Mouse (Mus musculus) ES-Bruce4 (cell line): ENCODE measurements around the gene Hic2. TPM values are rescaled to one million over a fixed set of nuclear protein-coding genes. Genes with fewer than 3 reads are reported as not detected.

Experiments
- H3K27ac ChIP-seq: 2 replicates; pipeline ENCODE4 v1.5.1; 2012; ENCODE audit warnings: low read length, inconsistent platforms; ENCODE audit not compliant: insufficient read depth
- H3K27me3 ChIP-seq: 2 replicates; pipeline ENCODE4 v1.6.1; 2012; ENCODE audit warnings: mild to moderate bottlenecking, low read length, inconsistent platforms; ENCODE audit not compliant: control insufficient read depth, poor library complexity, insufficient read depth, severe bottlenecking
- H3K36me3 ChIP-seq: 2 replicates; pipeline ENCODE4 v1.6.1; 2012; ENCODE audit warnings: inconsistent platforms, mild to moderate bottlenecking, low read length, moderate library complexity; ENCODE audit not compliant: control insufficient read depth, poor library complexity, insufficient read depth, severe bottlenecking
- H3K4me1 ChIP-seq: one replicate; pipeline ENCODE4 v1.8.1; 2011; ENCODE audit warnings: low read length; ENCODE audit not compliant: control insufficient read depth, insufficient read depth
- H3K4me3 ChIP-seq: 2 replicates; pipeline ENCODE4 v1.5.1; 2011; ENCODE audit warnings: low read depth, mild to moderate bottlenecking, low read length
- H3K9ac ChIP-seq: 2 replicates; pipeline ENCODE4 v1.6.1; 2012; ENCODE audit warnings: low read depth, mild to moderate bottlenecking, inconsistent platforms; ENCODE audit not compliant: poor library complexity, severe bottlenecking
- H3K9me3 ChIP-seq: replicated peaks from 2 replicates; pipeline ENCODE4 v1.6.1; 2012; ENCODE audit warnings: mild to moderate bottlenecking, low read length, inconsistent platforms; ENCODE audit not compliant: control insufficient read depth, poor library complexity, insufficient read depth, severe bottlenecking
- CTCF ChIP-seq: IDR thresholded peaks from one replicate; pipeline ENCODE4 v1.8.1; 2011; ENCODE audit warnings: low read depth, low read length
- EP300 ChIP-seq: IDR thresholded peaks from 2 replicates; pipeline ENCODE4 v1.6.1; 2011; ENCODE audit warnings: low read depth, low read length; ENCODE audit not compliant: insufficient read depth
- POLR2A ChIP-seq: IDR thresholded peaks from one replicate; pipeline ENCODE4 v1.8.1; 2011; ENCODE audit warnings: low read length; ENCODE audit not compliant: insufficient read depth
- polyA plus RNA-seq: library from polyadenylated mRNA; stranded (reverse); fragments of >200 nt; gene quantifications from 2 replicates; pipeline ENCODE4 v1.2.4, GENCODE M21; 2011; ENCODE audit warnings: low read depth; ENCODE audit not compliant: missing spikeins, insufficient read depth, insufficient read length

Hic2 gene
- polyA plus RNA-seq, 1 experiment: 40.9 TPM

- no peak overlapping the region for H3K27ac ChIP-seq
- H3K36me3 ChIP-seq: peaks cover 5% of the 10 kb centered on the region; the same call in 1 of the 2 replicates
- TF ChIP-seq POLR2A (no peak), CTCF (no peak), EP300 (no peak)
- H3K4me1 ChIP-seq: no peaks in the 10 kb centered on the region
- no peaks in the 10 kb centered on the region for H3K9me3 ChIP-seq
- H3K27me3 ChIP-seq: no peaks in the 10 kb centered on the region
- no peak overlapping the region for H3K4me3 ChIP-seq
- H3K9ac ChIP-seq: no peak overlapping the region
Observed at GRCm38 (mm10) chr16:17300818-17301217, 67.4 kb downstream of the Hic2 start.

GRCm38 (mm10) chr16:17303521-17304245, 70.3 kb downstream of the Hic2 start:
- no peaks in the 10 kb centered on the region for H3K9me3 ChIP-seq
- no peaks in the 10 kb centered on the region for H3K4me1 ChIP-seq
- no peak overlapping the region for H3K27ac ChIP-seq
- no peak overlapping the region for H3K9ac ChIP-seq
- TF ChIP-seq CTCF (no peak), POLR2A (no peak), EP300 (no peak)
- 0 out of 2 replicates have a peak, but pooled peaks cover 4% of the 10 kb centered on the region for H3K36me3 ChIP-seq
- H3K27me3 ChIP-seq: no peaks in the 10 kb centered on the region
- no peak overlapping the region for H3K4me3 ChIP-seq

GRCm38 (mm10) chr16:17307461-17307860, 74.1 kb downstream of the Hic2 start:
- no peaks in the 10 kb centered on the region for H3K4me1 ChIP-seq
- TF ChIP-seq CTCF: no peak
- no peak for TF ChIP-seq POLR2A
- TF ChIP-seq EP300: no peak
- no peak overlapping the region for H3K9ac ChIP-seq
- no peak overlapping the region for H3K27ac ChIP-seq
- H3K4me3 ChIP-seq: no peak overlapping the region
- H3K27me3 ChIP-seq: no peaks in the 10 kb centered on the region
- no peaks in the 10 kb centered on the region for H3K9me3 ChIP-seq
- H3K36me3 ChIP-seq: 0 out of 2 replicates have a peak, but pooled peaks cover 3% of the 10 kb centered on the region

- no peaks in the 10 kb centered on the region for H3K4me1 ChIP-seq
- H3K9me3 ChIP-seq: no peaks in the 10 kb centered on the region
- no peaks in the 10 kb centered on the region for H3K27me3 ChIP-seq
- 0 out of 2 replicates have a peak, but pooled peaks cover 3% of the 10 kb centered on the region for H3K36me3 ChIP-seq
- no peak for TF ChIP-seq CTCF
- TF ChIP-seq EP300: no peak
- TF ChIP-seq POLR2A: no peak
- H3K4me3 ChIP-seq: no peak overlapping the region
- H3K27ac ChIP-seq: no peak overlapping the region
- H3K9ac ChIP-seq: no peak overlapping the region
Observed at GRCm38 (mm10) chr16:17309036-17309435, 75.7 kb downstream of the Hic2 start.

GRCm38 (mm10) chr16:17312531-17312930, 79.2 kb downstream of the Hic2 start:
- Histone ChIP-seq H3K27me3 (no peaks in the 10 kb centered on the region), H3K4me3 (no peak overlapping the region), H3K4me1 (no peaks in the 10 kb centered on the region), H3K27ac (no peak overlapping the region), H3K9me3 (no peaks in the 10 kb centered on the region), H3K36me3 (0 out of 2 replicates have a peak, but pooled peaks cover 5% of the 10 kb centered on the region), H3K9ac (no peak overlapping the region)
- TF ChIP-seq EP300 (no peak), POLR2A (no peak)

Other genes with a start within 250 kb of the Hic2 start
- 6.9 and 11.0 TPM in 2 replicates for gene Ypel1, start 163.9 kb upstream of the Hic2 start, polyA plus RNA-seq
- 128 and 139 TPM in 2 replicates for gene Ppil2, start 122.3 kb upstream of the Hic2 start, polyA plus RNA-seq
- gene 2610318N02Rik, start 108.4 kb upstream of the Hic2 start, polyA plus RNA-seq: 44.0 and 55.6 TPM in 2 replicates
- 21.0 and 26.1 TPM in 2 replicates for gene Sdf2l1, start 101.2 kb upstream of the Hic2 start, polyA plus RNA-seq
- 15.3 and 15.5 TPM in 2 replicates for gene Ydjc, start 89.0 kb upstream of the Hic2 start, polyA plus RNA-seq
- gene Ccdc116, start 86.3 kb upstream of the Hic2 start, polyA plus RNA-seq: 1.5 and 1.7 TPM in 2 replicates
- 203 and 207 TPM in 2 replicates for gene Ube2l3, start 30.9 kb upstream of the Hic2 start, polyA plus RNA-seq
- 0.63 and 0.90 TPM in 2 replicates for gene Rimbp3, start 25.0 kb upstream of the Hic2 start, polyA plus RNA-seq
- gene Tmem191c, start 42.5 kb downstream of the Hic2 start, polyA plus RNA-seq: 9.6 and 10.5 TPM in 2 replicates
- gene Serpind1, start 97.8 kb downstream of the Hic2 start, polyA plus RNA-seq: not detected in 2 replicates
- gene Snap29, start 172.4 kb downstream of the Hic2 start, polyA plus RNA-seq: 17.0 and 18.9 TPM in 2 replicates
- 45.2 and 50.1 TPM in 2 replicates for gene Pi4ka, start 172.7 kb downstream of the Hic2 start, polyA plus RNA-seq
- 45.7 and 48.9 TPM in 2 replicates for gene Crkl, start 218.4 kb downstream of the Hic2 start, polyA plus RNA-seq